Mouse (Mus musculus) G1E (cell line): ENCODE data around the gene Cdiptos. TPM values are rescaled to one million over a fixed set of nuclear protein-coding genes. Genes with fewer than 3 reads are reported as not detected.
A peak's percentile ranks its signal among the peaks of the same experiment; 100 is the strongest.

Experiments used
- ATAC-seq: 2 replicates; pipeline ENCODE4 v1.8.0; 2016; ENCODE audit warnings: mild to moderate bottlenecking; ENCODE audit not compliant: insufficient number of reproducible peaks, poor library complexity, low FRiP score, severe bottlenecking; ENCODE audit errors: extremely low read depth
- DNase-seq: peaks from one replicate; pipeline ENCODE4 v3.0.0; 2012; ENCODE audit warnings: low spot score
- H3K27me3 ChIP-seq: 2 replicates; pipeline ENCODE4 v1.6.1; 2012; ENCODE audit warnings: mild to moderate bottlenecking, low read length, inconsistent platforms; ENCODE audit not compliant: insufficient read depth
- H3K36me3 ChIP-seq: replicated peaks from 2 replicates; pipeline ENCODE3; 2012; ENCODE audit warnings: mild to moderate bottlenecking, inconsistent platforms
- H3K4me1 ChIP-seq: 2 replicates; pipeline ENCODE4 v1.6.1; 2012; ENCODE audit warnings: low read depth, low read length, inconsistent platforms, mixed read lengths; ENCODE audit not compliant: insufficient read depth
- H3K4me3 ChIP-seq: 2 replicates; pipeline ENCODE4 v1.5.1; 2012; ENCODE audit warnings: low read depth, mild to moderate bottlenecking, inconsistent platforms, low read length, moderate library complexity, mixed read lengths
- H3K9me3 ChIP-seq: replicated peaks from 2 replicates; pipeline ENCODE4 v1.6.1; 2012; ENCODE audit warnings: inconsistent platforms
- CTCF ChIP-seq: IDR thresholded peaks from 2 replicates; pipeline ENCODE4 v1.5.1; 2012; ENCODE audit warnings: low read depth, low read length, inconsistent platforms, mixed read lengths
- GATA1 ChIP-seq: IDR thresholded peaks from 2 replicates; pipeline ENCODE4 v1.6.1; 2012; ENCODE audit warnings: borderline replicate concordance, low read length, inconsistent platforms, mixed read lengths
- GATA2 ChIP-seq: IDR thresholded peaks from 2 replicates; pipeline ENCODE4 v1.6.1; 2012; ENCODE audit warnings: low read depth, low read length, inconsistent platforms, borderline replicate concordance
- POLR2AphosphoS5 ChIP-seq: IDR thresholded peaks from 2 replicates; pipeline ENCODE4 v1.6.1; 2012; ENCODE audit warnings: low read depth, low read length, inconsistent platforms; ENCODE audit not compliant: insufficient replicate concordance
- TAL1 ChIP-seq: conservative IDR thresholded peaks from 2 replicates; pipeline ENCODE4 v1.6.1; 2012; ENCODE audit warnings: low read depth, low read length, inconsistent platforms, mixed read lengths
- polyA plus RNA-seq: library from polyadenylated mRNA; stranded (reverse); fragments of >175 nt; gene quantifications from 2 replicates; pipeline ENCODE4 v1.2.3, GENCODE M21; 2012
- total RNA-seq, 2 experiments: library from RNA; stranded (forward) in 1 of 2; stranded (reverse) in 1 of 2; fragments of 200-1000 nt in 1 of 2; fragments of >200 nt in 1 of 2; fragmentation: Nextera tagmentation in 1 of 2; gene quantifications; 2 replicates each; pipeline ENCODE4 v1.2.3; 2014 to 2017

The Cdiptos gene
- total and polyA plus RNA-seq, 3 experiments, result 0.18 to 2.0 (median 0.55) TPM

GRCm38 (mm10) chr7:126981601-126982000 lies 5.7 kb upstream of the Cdiptos start:
- Histone ChIP-seq H3K4me1 (peaks cover 48% of the 10 kb centered on the region), H3K9me3 (no peaks in the 10 kb centered on the region), H3K27me3 (no peaks in the 10 kb centered on the region; the same call in 1 of the 2 replicates), H3K4me3 (no peak overlapping the region), H3K36me3 (peaks cover 58% of the 10 kb centered on the region)
- TF ChIP-seq GATA1, result no peak
- no peak for TF ChIP-seq TAL1
- no peak for TF ChIP-seq CTCF
- no peak for TF ChIP-seq POLR2AphosphoS5
- no peak for TF ChIP-seq GATA2
- DNase-seq (no peak), ATAC-seq (no peak)

- Histone ChIP-seq H3K4me1 (peaks cover 58% of the 10 kb centered on the region), H3K27me3 (no peaks in the 10 kb centered on the region; the same call in 1 of the 2 replicates), H3K4me3 (no peak overlapping the region), H3K36me3 (peaks cover 55% of the 10 kb centered on the region), H3K9me3 (no peaks in the 10 kb centered on the region)
- no peak for DNase-seq
- TF ChIP-seq GATA1 (no peak), POLR2AphosphoS5 (no peak), GATA2 (no peak)
- no peak for ATAC-seq
Measured at GRCm38 (mm10) chr7:126978841-126979240, 2.9 kb upstream of the Cdiptos start.

DNA sequence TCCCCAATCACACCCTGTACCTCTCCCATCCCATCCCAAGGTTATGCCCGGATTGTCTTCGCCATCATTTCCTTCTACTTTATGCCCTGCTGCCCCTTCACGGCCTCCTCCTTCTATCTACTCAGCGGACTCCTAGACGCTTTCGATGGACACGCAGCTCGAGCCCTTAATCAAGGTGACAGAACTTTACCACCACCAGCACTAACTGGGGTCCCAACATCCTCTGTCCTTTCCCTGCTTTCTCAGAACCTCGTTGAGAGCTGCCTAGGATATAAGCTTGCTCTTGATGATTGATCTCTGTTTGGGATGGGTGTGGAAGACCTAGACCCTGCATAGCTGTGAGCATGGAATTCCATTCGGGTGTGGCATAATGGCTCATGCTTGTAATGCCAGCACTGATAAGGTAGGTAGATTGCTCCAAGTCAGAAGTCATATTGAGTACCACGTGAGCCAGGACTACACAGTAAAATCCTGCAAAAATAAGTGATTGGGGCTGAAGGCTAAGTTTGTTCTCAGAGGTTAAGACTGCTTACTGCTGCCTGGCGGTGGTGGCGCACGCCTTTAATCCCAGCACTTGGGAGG lies 1.1 kb upstream of the Cdiptos start:
- peak overlapping the region; percentile 92 for H3K4me3 ChIP-seq
- peaks cover 8% of the 10 kb centered on the region for H3K27me3 ChIP-seq
- peaks cover 50% of the 10 kb centered on the region for H3K4me1 ChIP-seq
- no peak for ATAC-seq
- no peak for DNase-seq
- H3K36me3 ChIP-seq, result peaks cover 44% of the 10 kb centered on the region
- no peaks in the 10 kb centered on the region for H3K9me3 ChIP-seq
- no peak for TF ChIP-seq POLR2AphosphoS5

DNA sequence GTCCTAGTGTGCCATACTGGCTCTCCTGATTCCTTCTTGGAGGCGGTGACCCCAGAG lies 177 bp downstream of the Cdiptos start, which contains the start of gene Cdipt:
Gene Cdipt, plus strand, starts transcription at position 22 of the 57 bp plus-strand sequence.
- no peak for DNase-seq
- H3K9me3 ChIP-seq, result no peaks in the 10 kb centered on the region
- H3K36me3 ChIP-seq, result peaks cover 33% of the 10 kb centered on the region
- peaks cover 8% of the 10 kb centered on the region for H3K27me3 ChIP-seq
- H3K4me1 ChIP-seq, result peaks cover 41% of the 10 kb centered on the region
- no peak for ATAC-seq
- TF ChIP-seq POLR2AphosphoS5 (no peak), TAL1 (no peak), CTCF (no peak), GATA1 (no peak), GATA2 (no peak)
- H3K4me3 ChIP-seq, result peak within 1 kb of the TSS; percentile 92

GRCm38 (mm10) chr7:126975493-126975892 lies 405 bp downstream of the Cdiptos start:
- H3K27me3 ChIP-seq, result peaks cover 8% of the 10 kb centered on the region
- TF ChIP-seq GATA2, result no peak
- no peak for TF ChIP-seq POLR2AphosphoS5
- no peak for TF ChIP-seq CTCF
- TF ChIP-seq TAL1, result no peak
- TF ChIP-seq GATA1, result no peak
- peaks cover 31% of the 10 kb centered on the region for H3K36me3 ChIP-seq
- DNase-seq (no peak), ATAC-seq (no peak)
- no peaks in the 10 kb centered on the region for H3K9me3 ChIP-seq
- peak overlapping the region; percentile 92 for H3K4me3 ChIP-seq
- peaks cover 41% of the 10 kb centered on the region for H3K4me1 ChIP-seq

GRCm38 (mm10) chr7:126967361-126967760 lies 8.5 kb downstream of the Cdiptos start:
- ATAC-seq, result no peak
- Histone ChIP-seq H3K9me3 (no peaks in the 10 kb centered on the region), H3K27me3 (peaks cover 17% of the 10 kb centered on the region; the same call in 1 of the 2 replicates), H3K4me3 (no peak overlapping the region), H3K4me1 (no peaks in the 10 kb centered on the region), H3K36me3 (no peaks in the 10 kb centered on the region)
- no peak for TF ChIP-seq CTCF
- DNase-seq, result no peak

DNA sequence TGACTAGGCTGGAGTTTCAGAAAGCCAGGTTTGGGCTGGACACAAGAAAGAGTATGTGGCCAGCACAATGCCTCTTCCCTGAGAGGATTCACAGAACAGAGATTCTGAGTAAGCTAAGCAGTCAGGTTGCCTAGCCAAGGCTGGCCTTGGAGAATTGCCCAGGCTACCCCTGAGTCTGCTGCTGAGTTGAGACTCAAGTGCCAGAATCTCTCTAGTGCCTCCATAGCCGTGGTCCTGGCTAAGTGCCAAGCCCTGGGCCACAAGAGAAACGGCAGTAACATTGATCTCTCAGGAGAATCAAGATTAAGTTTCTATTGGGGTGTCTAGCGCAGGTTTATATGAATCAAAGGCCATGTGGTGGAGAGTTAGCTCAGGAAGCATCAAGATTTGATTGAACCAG lies 10.3 kb downstream of the Cdiptos start:
- no peak overlapping the region for H3K4me3 ChIP-seq
- H3K27me3 ChIP-seq, result peaks cover 15% of the 10 kb centered on the region; the same call in 1 of the 2 replicates
- TF ChIP-seq CTCF, result no peak
- no peak for TF ChIP-seq POLR2AphosphoS5
- TF ChIP-seq TAL1, result no peak
- TF ChIP-seq GATA1, result no peak
- no peak for TF ChIP-seq GATA2
- H3K9me3 ChIP-seq, result no peaks in the 10 kb centered on the region
- no peaks in the 10 kb centered on the region for H3K36me3 ChIP-seq
- no peak for ATAC-seq
- no peak for DNase-seq
- H3K4me1 ChIP-seq, result no peaks in the 10 kb centered on the region
